Mouse (Mus musculus): ENCODE measurements at regions not wholly inside any gene's neighbourhood (a gene's known extent, or its start where the extent isn't known, plus 50 kb on each side); places are given as distances from the start of the nearest gene placed in this dataset.

GRCm38 (mm10) chr1:185091816-185092558, 92.6 kb upstream of the Mark1 start:
- no peak for DNase-seq

- DNase-seq = no peak
Observed at GRCm38 (mm10) chr1:185089196-185089595, 89.8 kb upstream of the Mark1 start.

GRCm38 (mm10) chr1:185083191-185083590, 83.8 kb upstream of the Mark1 start:
- no peak for DNase-seq

- DNase-seq = no peak
Observed at GRCm38 (mm10) chr1:185080118-185080517, 80.7 kb upstream of the Mark1 start.

- no peak for DNase-seq
Observed at GRCm38 (mm10) chr1:185079331-185079880, 80.0 kb upstream of the Mark1 start.

GRCm38 (mm10) chr1:185074001-185074400, 74.6 kb upstream of the Mark1 start:
- no peak for DNase-seq

- no peak for DNase-seq
Observed at GRCm38 (mm10) chr1:185072766-185073165, 73.4 kb upstream of the Mark1 start.

GRCm38 (mm10) chr1:185071566-185071965, 72.2 kb upstream of the Mark1 start:
- DNase-seq = no peak

GRCm38 (mm10) chr1:185070853-185071149, 71.4 kb upstream of the Mark1 start:
- no peak for DNase-seq

GRCm38 (mm10) chr1:185070062-185070852, 70.9 kb upstream of the Mark1 start:
- DNase-seq = no peak

GRCm38 (mm10) chr1:185068136-185068535, 68.8 kb upstream of the Mark1 start:
- DNase-seq = no peak

- DNase-seq = no peak
Observed at GRCm38 (mm10) chr1:185067661-185068060, 68.3 kb upstream of the Mark1 start.

GRCm38 (mm10) chr1:185065056-185065455, 65.7 kb upstream of the Mark1 start:
- no peak for DNase-seq

GRCm38 (mm10) chr1:185062103-185062502, 62.7 kb upstream of the Mark1 start:
- DNase-seq = no peak

- DNase-seq = no peak
Observed at GRCm38 (mm10) chr1:185057443-185057842, 58.1 kb upstream of the Mark1 start.

- no peak for DNase-seq
Observed at GRCm38 (mm10) chr1:185052700-185053099, 53.3 kb upstream of the Mark1 start.

GRCm38 (mm10) chr1:185049980-185050379, 50.6 kb upstream of the Mark1 start:
- no peak for DNase-seq
